Comparison of ENCODE assay signal across 1 mouse cellular context in the genomic region with DNA sequence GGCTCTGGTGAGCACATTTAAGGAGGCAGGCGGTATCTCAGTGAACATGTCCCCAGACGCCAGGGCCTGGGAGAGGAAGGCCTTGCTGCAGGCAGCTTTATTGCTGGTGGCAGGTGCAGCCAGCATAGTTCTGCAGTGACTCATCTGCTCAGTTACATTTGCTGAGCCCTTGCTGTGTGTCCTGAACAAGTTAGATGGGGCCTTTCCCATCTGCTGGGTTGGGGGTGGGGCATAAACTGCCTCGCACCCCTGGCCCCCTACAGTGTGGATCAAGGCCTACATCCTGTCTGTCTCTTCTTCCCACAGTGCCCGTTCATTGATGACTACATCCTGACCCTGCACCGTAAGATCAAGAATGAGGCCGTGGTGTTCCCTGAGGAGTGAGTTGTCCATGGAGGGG.
A peak's percentile ranks its signal among the peaks of the same experiment; 100 is the strongest.
TF ChIP-seq lines count a peak whose summit lies in the region.

No protein-coding gene starts in this region.

TF ChIP-seq in CH12.LX, 34 proteins besides CTCF, POLR2A, EP300 and RAD21 (continued from another document):
- TF ChIP-seq ETS1 (conservative IDR thresholded peaks at IDR 0.05; ENCODE audit: low read depth, low read length): peak; percentile 82
- TF ChIP-seq NELFE (IDR thresholded peaks at IDR 0.05; ENCODE audit: low read depth, low read length): no peak
- TF ChIP-seq JUN (IDR thresholded peaks at IDR 0.05; ENCODE audit: insufficient read depth, low read depth, low read length): no peak; the same call in 1 of the 2 replicates
- peak; percentile 25 for TF ChIP-seq SMC3 (IDR thresholded peaks at IDR 0.05; ENCODE audit: low read depth, low read length)
- peak; percentile 71; the same call in 1 of the 2 replicates for TF ChIP-seq CHD2 (IDR thresholded peaks at IDR 0.05; ENCODE audit: low read length)
- TF ChIP-seq GABPA (IDR thresholded peaks at IDR 0.05; ENCODE audit: insufficient replicate concordance, low read depth, low read length): no peak
- peak; percentile 29; the same call in 1 of the 2 replicates for TF ChIP-seq NRF1 (IDR thresholded peaks at IDR 0.05; ENCODE audit: low read depth, low read length)
- TF ChIP-seq MAX (IDR thresholded peaks at IDR 0.05; ENCODE audit: low read length): peak; percentile 66
- no peak for TF ChIP-seq E2F4 (IDR thresholded peaks at IDR 0.05; ENCODE audit: insufficient replicate concordance, low read depth, low read length)
- peak; percentile 79 for TF ChIP-seq MAZ (IDR thresholded peaks at IDR 0.05; ENCODE audit: low read depth, low read length)
- TF ChIP-seq POLR2AphosphoS2 (IDR thresholded peaks at IDR 0.05; ENCODE audit: low read depth, low read length): no peak
- TF ChIP-seq MAFK (IDR thresholded peaks at IDR 0.05; ENCODE audit: insufficient replicate concordance, low read length): 0 out of 2 replicates have a peak, but pooled peaks have one; percentile 29
- TF ChIP-seq ZNF384 (IDR thresholded peaks at IDR 0.05; ENCODE audit: low read depth, low read length): no peak
- TF ChIP-seq BHLHE40 (IDR thresholded peaks at IDR 0.05; ENCODE audit: low read depth, low read length): peak; percentile 66
- peak; percentile 88 for TF ChIP-seq TCF12 (IDR thresholded peaks at IDR 0.05; ENCODE audit: low read depth, low read length)
- peak; percentile 57 for TF ChIP-seq MXI1 (IDR thresholded peaks at IDR 0.05; ENCODE audit: low read depth, low read length)
- TF ChIP-seq HCFC1 (IDR thresholded peaks at IDR 0.05; ENCODE audit: low read depth, low read length): peak; percentile 42; the same call in 1 of the 2 replicates
- TF ChIP-seq TBP (conservative IDR thresholded peaks at IDR 0.05; ENCODE audit: low read depth, low read length): peak; percentile 91
- TF ChIP-seq MYC (IDR thresholded peaks at IDR 0.05; ENCODE audit: low read depth, low read length): no peak
- no peak for TF ChIP-seq CHD1 (IDR thresholded peaks at IDR 0.05; ENCODE audit: low read depth, low read length)
TF ChIP-seq in CH12.LX: peak in this region for 19.
